Mouse (Mus musculus) liver, adult 2 months (tissue): ENCODE results near the gene Mapkapk2. TPM values are rescaled to one million over a fixed set of nuclear protein-coding genes. Genes with fewer than 3 reads are reported as not detected.

Source experiments
- DNase-seq: peaks from one replicate; pipeline ENCODE4 v3.0.0-alpha.2; 2011; ENCODE audit warnings: low read depth, low spot score; ENCODE audit errors: extremely low read depth
- H3K27ac ChIP-seq: fragments of 200-500 bp; replicated peaks from 2 replicates; pipeline ENCODE4 v1.5.1; 2012; ENCODE audit warnings: low read depth, mild to moderate bottlenecking, control low read depth, inconsistent platforms, low read length; ENCODE audit not compliant: insufficient read depth
- H3K27me3 ChIP-seq: fragments of 200-500 bp; 2 replicates; pipeline ENCODE4 v1.6.1; 2012; ENCODE audit warnings: mild to moderate bottlenecking, moderate library complexity, low read length, inconsistent platforms; ENCODE audit not compliant: control insufficient read depth, insufficient read depth
- H3K36me3 ChIP-seq: fragments of 200-500 bp; 2 replicates; pipeline ENCODE4 v1.6.1; 2012; ENCODE audit warnings: low read length, inconsistent platforms; ENCODE audit not compliant: control insufficient read depth, insufficient read depth
- H3K4me1 ChIP-seq: fragments of 200-500 bp; 2 replicates; pipeline ENCODE4 v1.6.1; 2011; ENCODE audit warnings: low read length; ENCODE audit not compliant: control insufficient read depth, insufficient read depth
- H3K4me3 ChIP-seq: fragments of 200-500 bp; 2 replicates; pipeline ENCODE4 v1.5.1; 2011; ENCODE audit warnings: low read depth, mild to moderate bottlenecking, control low read depth, low read length, moderate library complexity; ENCODE audit not compliant: insufficient read depth
- H3K79me2 ChIP-seq: fragments of 200-500 bp; 2 replicates; pipeline ENCODE4 v1.6.1; 2012; ENCODE audit warnings: inconsistent platforms, mild to moderate bottlenecking, low read length, moderate library complexity; ENCODE audit not compliant: control insufficient read depth, insufficient read depth
- H3K9ac ChIP-seq: fragments of 200-500 bp; 2 replicates; pipeline ENCODE4 v1.6.1; 2012; ENCODE audit warnings: low read depth, mild to moderate bottlenecking, control low read depth, inconsistent platforms, low read length
- CTCF ChIP-seq: fragments of 200-500 bp; IDR thresholded peaks from 2 replicates; pipeline ENCODE4 v1.5.1; 2011; ENCODE audit warnings: low read depth, low read length, control low read depth
- POLR2A ChIP-seq: fragments of 200-500 bp; IDR thresholded peaks from 2 replicates; pipeline ENCODE4 v1.6.1; 2011; ENCODE audit warnings: low read length, control low read depth; ENCODE audit not compliant: insufficient read depth; ENCODE audit errors: extremely low read depth
- WGBS: fragments of 180-500 bp; shearing (Covaris S2); methylation state at CpG from one replicate; pipeline ENCODE4 v1.1.7; 2018; 5-methylcytosine and 5-hydroxymethylcytosine counted together
- polyA plus RNA-seq: library from polyadenylated mRNA; depleted of rRNA; stranded (reverse); fragments of >200 nt; gene quantifications from 2 replicates; pipeline ENCODE4 v1.2.3, GENCODE M21; 2012
- total RNA-seq: library from RNA; depleted of rRNA; stranded (reverse); fragments of >200 nt; gene quantifications from 2 replicates; pipeline ENCODE4 v1.2.3, GENCODE M21; 2014

Gene Mapkapk2
- total and polyA plus RNA-seq, 2 experiments, result 30.0 to 45.4 TPM

DNA sequence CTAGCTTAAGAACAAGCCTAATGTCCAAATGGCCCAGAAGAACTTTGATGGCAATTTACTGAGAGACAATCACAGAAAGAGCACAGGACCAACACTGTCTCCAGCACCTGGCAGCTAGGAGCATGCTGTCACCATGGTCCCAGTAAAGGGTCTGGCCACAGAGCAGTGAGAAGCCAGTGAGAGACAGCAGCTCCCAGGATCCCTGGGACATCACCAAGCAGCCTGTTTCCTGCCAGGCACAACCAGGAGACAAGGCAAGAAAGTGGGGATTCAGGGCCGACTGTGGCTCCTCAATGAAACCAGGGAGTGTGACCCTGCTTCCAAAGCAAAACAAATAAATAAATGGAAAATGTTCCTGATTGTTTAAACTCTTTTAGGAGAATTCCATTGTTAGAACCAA is 38.2 kb downstream of the Mapkapk2 start:
- no peak for DNase-seq
- 50% methylated on average over 1 of the region's 1 CpGs for WGBS

DNA sequence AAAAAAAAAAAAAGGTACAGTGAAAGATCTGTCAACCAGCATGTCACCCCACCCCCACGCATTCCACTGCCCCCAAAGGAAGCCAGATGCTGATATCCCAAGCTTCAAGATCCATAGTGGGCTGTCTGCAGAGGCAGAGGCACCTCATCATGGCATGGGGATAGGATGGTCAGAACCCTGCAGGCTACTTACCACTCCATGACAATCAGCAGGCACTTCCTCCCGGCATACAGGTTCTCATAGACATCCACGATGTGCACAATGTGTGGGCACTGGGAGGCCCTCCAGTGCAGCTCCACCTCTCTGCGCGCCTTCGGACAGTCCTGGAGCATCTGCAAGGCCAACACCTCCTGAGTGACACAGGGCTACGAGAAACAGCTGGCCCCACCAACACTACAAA is 39.2 kb downstream of the Mapkapk2 start:
- Histone ChIP-seq H3K27me3 (no peaks in the 10 kb centered on the region), H3K9ac (no peak overlapping the region), H3K36me3 (peaks cover 11% of the 10 kb centered on the region; the same call in 1 of the 2 replicates), H3K79me2 (peaks cover 18% of the 10 kb centered on the region; the same call in 1 of the 2 replicates), H3K4me1 (peaks cover 8% of the 10 kb centered on the region), H3K4me3 (no peak overlapping the region), H3K27ac (no peak overlapping the region)
- 88% methylated on average over 7 of the region's 7 CpGs for WGBS
- no peak for TF ChIP-seq CTCF
- TF ChIP-seq POLR2A, result no peak
- no peak for DNase-seq

More for the DNA sequence above, 38.2 kb downstream of the Mapkapk2 start:
- Histone ChIP-seq H3K79me2 (peaks cover 28% of the 10 kb centered on the region; the same call in 1 of the 2 replicates), H3K27ac (no peak overlapping the region), H3K9ac (no peak overlapping the region), H3K4me3 (no peak overlapping the region), H3K4me1 (peaks cover 12% of the 10 kb centered on the region), H3K27me3 (no peaks in the 10 kb centered on the region), H3K36me3 (peaks cover 11% of the 10 kb centered on the region; the same call in 1 of the 2 replicates)
- TF ChIP-seq CTCF (no peak), POLR2A (no peak)

DNA sequence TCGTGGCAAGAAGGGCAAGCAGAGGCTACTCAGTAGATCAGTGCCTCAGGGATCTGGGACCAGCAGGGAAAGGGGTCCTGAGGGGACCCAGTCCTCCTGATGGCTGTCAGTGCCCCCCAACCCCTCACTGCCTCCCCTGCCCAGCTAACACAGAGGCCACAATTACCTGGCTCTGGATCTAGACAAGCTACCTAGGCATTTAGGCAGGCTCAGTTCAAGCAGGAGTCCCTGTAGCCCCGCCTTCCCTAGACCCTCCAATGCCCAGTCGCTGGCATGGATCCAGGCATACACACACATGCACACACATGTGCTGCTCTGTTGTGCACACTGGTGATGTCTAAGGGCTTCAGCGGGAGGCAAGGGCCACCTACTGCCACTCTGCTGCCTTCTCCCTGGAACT is 43.4 kb downstream of the Mapkapk2 start:
- Histone ChIP-seq H3K9ac (no peak overlapping the region), H3K27me3 (no peaks in the 10 kb centered on the region), H3K36me3 (peaks cover 16% of the 10 kb centered on the region; the same call in 1 of the 2 replicates), H3K27ac (no peak overlapping the region), H3K4me3 (no peak overlapping the region), H3K79me2 (no peaks in the 10 kb centered on the region), H3K4me1 (peaks cover 9% of the 10 kb centered on the region)
- 74% methylated on average over 4 of the region's 4 CpGs for WGBS
- TF ChIP-seq CTCF, result no peak
- no peak for TF ChIP-seq POLR2A
- no peak for DNase-seq

DNA sequence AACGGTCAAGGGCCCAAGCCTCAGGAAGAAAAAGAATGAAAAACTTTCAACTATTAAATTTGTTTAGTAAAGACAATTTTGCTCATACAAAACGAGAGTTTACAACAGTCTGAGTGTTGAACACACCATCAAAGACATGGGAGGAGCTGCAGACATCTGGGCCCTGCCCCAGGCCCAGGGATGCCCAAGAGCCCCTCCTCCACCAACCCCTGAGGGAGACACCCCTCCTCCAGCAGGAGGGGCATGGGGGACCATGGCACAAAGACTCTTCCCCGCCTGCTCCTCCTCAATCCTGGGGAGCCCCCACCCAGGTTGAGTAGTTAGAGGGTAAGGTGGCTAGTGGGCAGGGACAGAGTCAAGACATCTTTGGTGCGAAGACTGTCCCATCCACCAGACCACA is 44.0 kb downstream of the Mapkapk2 start:
- Histone ChIP-seq H3K79me2 (no peaks in the 10 kb centered on the region), H3K36me3 (peaks cover 16% of the 10 kb centered on the region; the same call in 1 of the 2 replicates), H3K4me3 (no peak overlapping the region), H3K27ac (no peak overlapping the region), H3K9ac (no peak overlapping the region), H3K4me1 (peaks cover 14% of the 10 kb centered on the region), H3K27me3 (no peaks in the 10 kb centered on the region)
- no peak for TF ChIP-seq POLR2A
- TF ChIP-seq CTCF, result no peak
- WGBS, result 77% methylated on average over 4 of the region's 4 CpGs
- DNase-seq, result no peak

DNA sequence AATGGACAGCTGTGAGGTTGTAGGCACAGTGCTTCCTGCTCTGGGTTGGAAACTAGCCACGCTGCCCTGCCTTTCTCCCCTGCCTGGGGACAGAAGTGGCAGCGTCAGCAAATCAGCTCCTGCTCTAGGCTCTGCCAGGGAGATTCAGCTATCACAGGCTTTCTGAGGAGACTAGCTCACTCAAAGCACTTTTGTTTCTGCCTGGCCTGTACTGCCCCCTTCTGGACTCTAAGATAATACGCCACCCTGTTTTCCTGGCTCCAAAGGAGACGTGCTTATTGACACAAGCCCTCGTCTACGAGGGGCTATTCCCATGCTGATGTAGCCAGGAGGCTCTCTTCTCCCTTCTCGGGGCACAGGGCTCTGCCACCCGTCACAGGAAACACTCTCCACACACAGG is 44.4 kb downstream of the Mapkapk2 start:
- TF ChIP-seq POLR2A (no peak), CTCF (peak; percentile 44)
- peaks cover 16% of the 10 kb centered on the region; the same call in 1 of the 2 replicates for H3K36me3 ChIP-seq
- H3K4me1 ChIP-seq, result peaks cover 16% of the 10 kb centered on the region
- H3K9ac ChIP-seq, result no peak overlapping the region
- WGBS, result 38% methylated on average over 8 of the region's 8 CpGs
- no peak overlapping the region for H3K27ac ChIP-seq
- peak; percentile 51 for DNase-seq
- no peaks in the 10 kb centered on the region for H3K27me3 ChIP-seq
- H3K79me2 ChIP-seq, result no peaks in the 10 kb centered on the region
- H3K4me3 ChIP-seq, result no peak overlapping the region

DNA sequence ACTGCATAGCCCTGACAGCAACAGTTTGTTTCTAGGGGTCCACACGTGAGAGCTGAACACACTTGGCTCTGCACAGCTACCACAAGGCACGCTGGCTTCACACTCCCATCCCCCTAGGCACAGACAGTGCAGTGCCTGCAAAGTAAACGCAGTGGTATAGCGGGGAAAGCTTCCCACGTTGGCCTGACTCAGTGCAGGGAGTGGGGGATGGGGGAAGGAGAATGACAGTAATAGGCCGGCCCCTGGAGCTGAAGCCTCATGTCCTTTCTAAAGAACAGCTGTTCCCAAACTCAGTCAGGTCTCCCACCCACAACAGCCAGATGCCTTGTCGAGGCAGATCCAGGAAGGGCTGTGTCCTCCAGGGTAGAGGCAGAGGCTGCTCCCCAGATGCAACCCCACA is 46.6 kb downstream of the Mapkapk2 start:
- WGBS, result 68% methylated on average over 7 of the region's 7 CpGs
- Histone ChIP-seq H3K27me3 (no peaks in the 10 kb centered on the region), H3K36me3 (peaks cover 13% of the 10 kb centered on the region; the same call in 1 of the 2 replicates), H3K27ac (no peak overlapping the region), H3K4me3 (no peak overlapping the region), H3K4me1 (peaks cover 16% of the 10 kb centered on the region), H3K9ac (no peak overlapping the region), H3K79me2 (no peaks in the 10 kb centered on the region)
- no peak for TF ChIP-seq POLR2A
- TF ChIP-seq CTCF, result no peak
- DNase-seq, result no peak
